Mouse (Mus musculus): ENCODE results near the gene Kat6b. TPM values are rescaled to one million over a fixed set of nuclear protein-coding genes. Genes with fewer than 3 reads are reported as not detected.
"Not testable (repeated sequence)": the region's sequence is repeated elsewhere in the genome, so short reads cannot be mapped to it uniquely, and the experiment has no call there.

Kat6b gene
- total and polyA plus RNA-seq, 2 experiments from 2014 or later = 16.9 to 35.8 TPM

- DNase-seq (no peak), ATAC-seq (peak; percentile 69)
- H3K4me2 ChIP-seq (ENCODE audit: low read depth) = peak overlapping the region; percentile 1; the same call in 1 of the 2 replicates
- 40% methylated on average over 13 of the region's 13 CpGs for WGBS
- no peak overlapping the region for H3K4me3 ChIP-seq (ENCODE audit: low read depth, low read length)
- no peak for TF ChIP-seq CTCF (IDR thresholded peaks at IDR 0.05; ENCODE audit: low read depth)
- no peaks in the 10 kb centered on the region for H3K9me3 ChIP-seq (ENCODE audit: low read length)
- H3K27me3 ChIP-seq (ENCODE audit: insufficient read depth, low read length) = no peaks in the 10 kb centered on the region
- H3K9ac ChIP-seq = no peak overlapping the region
- H3K36me3 ChIP-seq (ENCODE audit: insufficient read depth) = peaks cover 34% of the 10 kb centered on the region
- H3K27ac ChIP-seq (ENCODE audit: low read depth, low read length) = peak overlapping the region; percentile 2
- peaks cover 6% of the 10 kb centered on the region; the same call in 1 of the 2 replicates for H3K4me1 ChIP-seq (ENCODE audit: insufficient read depth)
Observed at GRCm38 (mm10) chr14:21659155-21659554, 177.9 kb downstream of the Kat6b start.

GRCm38 (mm10) chr14:21659652-21660051 is 178.4 kb downstream of the Kat6b start:
- peaks cover 6% of the 10 kb centered on the region; the same call in 1 of the 2 replicates for H3K4me1 ChIP-seq (ENCODE audit: insufficient read depth)
- DNase-seq (peak; percentile 82), ATAC-seq (peak; percentile 91)
- H3K9me3 ChIP-seq (ENCODE audit: low read length) = no peaks in the 10 kb centered on the region
- no peak overlapping the region for H3K9ac ChIP-seq
- peak; percentile 86 for TF ChIP-seq CTCF (IDR thresholded peaks at IDR 0.05; ENCODE audit: low read depth)
- H3K36me3 ChIP-seq (ENCODE audit: insufficient read depth) = peaks cover 39% of the 10 kb centered on the region
- H3K4me2 ChIP-seq (ENCODE audit: low read depth) = peak overlapping the region; percentile 1; the same call in 1 of the 2 replicates
- no peak overlapping the region for H3K4me3 ChIP-seq (ENCODE audit: low read depth, low read length)
- H3K27ac ChIP-seq (ENCODE audit: low read depth, low read length) = peak overlapping the region; percentile 2; the same call in 1 of the 2 replicates
- no peaks in the 10 kb centered on the region for H3K27me3 ChIP-seq (ENCODE audit: insufficient read depth, low read length)
- 9% methylated on average over 5 of the region's 5 CpGs for WGBS

DNA sequence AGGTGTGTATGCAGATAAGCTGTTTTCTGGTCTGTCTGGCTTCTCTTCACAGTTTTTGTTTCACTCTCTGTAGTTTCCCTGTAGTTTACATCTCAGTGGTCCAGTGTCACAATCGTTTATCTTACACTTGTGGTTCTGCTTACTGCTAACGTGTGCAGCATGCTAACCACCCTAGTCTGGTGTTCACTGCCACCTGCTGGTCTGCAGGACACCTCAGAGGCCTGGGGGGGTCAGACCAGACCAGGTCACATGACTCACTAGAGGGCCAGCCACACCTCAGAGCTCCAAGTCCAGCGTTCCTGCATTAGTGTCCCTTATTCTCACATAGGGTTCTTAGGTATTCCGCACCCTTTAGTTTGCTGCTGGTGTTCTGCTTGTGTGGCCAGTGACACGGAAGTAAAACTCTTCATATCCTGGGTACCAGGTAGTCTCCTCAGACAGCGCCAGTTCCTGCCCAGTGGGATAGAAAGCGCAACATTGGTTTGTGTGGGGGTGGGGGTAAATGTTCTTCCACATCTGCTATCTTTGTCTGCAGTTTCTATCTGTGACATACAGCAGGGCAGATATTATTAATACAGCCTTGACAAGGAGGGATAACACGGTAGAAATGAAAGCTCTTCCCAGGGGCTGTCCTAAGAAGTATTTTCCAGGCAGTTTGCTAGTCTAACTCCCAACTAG is 181.4 kb downstream of the Kat6b start:
- WGBS = 78% methylated on average over 8 of the region's 8 CpGs
- ATAC-seq = no peak
- H3K27ac ChIP-seq (ENCODE audit: low read depth, low read length) = no peak overlapping the region
- DNase-seq = no peak
- peak; percentile 45 for TF ChIP-seq CTCF (IDR thresholded peaks at IDR 0.05; ENCODE audit: low read depth)
- no peak overlapping the region for H3K4me3 ChIP-seq (ENCODE audit: low read depth, low read length)
- no peak overlapping the region for H3K4me2 ChIP-seq (ENCODE audit: low read depth)
- 0 out of 2 replicates have a peak, but pooled peaks cover 6% of the 10 kb centered on the region for H3K4me1 ChIP-seq (ENCODE audit: insufficient read depth)
- peaks cover 60% of the 10 kb centered on the region for H3K36me3 ChIP-seq (ENCODE audit: insufficient read depth)
- H3K27me3 ChIP-seq (ENCODE audit: insufficient read depth, low read length) = no peaks in the 10 kb centered on the region
- H3K9me3 ChIP-seq (ENCODE audit: low read length) = no peaks in the 10 kb centered on the region
- no peak overlapping the region for H3K9ac ChIP-seq

DNA sequence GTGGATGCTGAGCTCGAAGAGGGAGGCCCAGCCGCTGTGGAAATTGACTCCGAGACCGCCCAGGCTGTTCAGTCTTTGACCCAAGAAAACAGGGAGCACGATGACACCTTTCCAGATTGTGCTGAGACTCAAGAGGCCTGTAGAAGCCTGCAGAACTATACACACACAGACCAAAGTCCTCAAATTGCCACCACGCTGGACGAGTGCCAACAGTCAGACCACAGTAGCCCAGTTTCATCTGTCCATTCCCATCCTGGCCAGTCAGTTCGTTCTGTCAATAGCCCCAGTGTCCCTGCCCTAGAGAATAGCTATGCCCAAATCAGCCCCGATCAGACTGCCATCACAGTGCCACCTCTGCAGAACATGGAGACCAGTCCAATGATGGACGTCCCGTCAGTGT is 188.0 kb downstream of the Kat6b start:
- Histone ChIP-seq H3K36me3 (ENCODE audit: insufficient read depth) (peaks cover 56% of the 10 kb centered on the region), H3K4me3 (ENCODE audit: low read depth, low read length) (no peak overlapping the region)

GRCm38 (mm10) chr14:21669633-21670421 is 188.6 kb downstream of the Kat6b start:
- no peaks in the 10 kb centered on the region for H3K4me1 ChIP-seq (ENCODE audit: insufficient read depth)
- no peak for TF ChIP-seq CTCF (IDR thresholded peaks at IDR 0.05; ENCODE audit: low read depth)
- 70% methylated on average over 11 of the region's 11 CpGs for WGBS
- H3K4me3 ChIP-seq (ENCODE audit: low read depth, low read length) = no peak overlapping the region
- no peak overlapping the region for H3K4me2 ChIP-seq (ENCODE audit: low read depth)
- H3K27me3 ChIP-seq (ENCODE audit: insufficient read depth, low read length) = no peaks in the 10 kb centered on the region
- no peak overlapping the region for H3K9ac ChIP-seq
- H3K9me3 ChIP-seq (ENCODE audit: low read length) = no peaks in the 10 kb centered on the region
- H3K36me3 ChIP-seq (ENCODE audit: insufficient read depth) = peaks cover 50% of the 10 kb centered on the region
- DNase-seq = no peak
- no peak overlapping the region for H3K27ac ChIP-seq (ENCODE audit: low read depth, low read length)
- ATAC-seq = peak; percentile 52

More for the DNA sequence above, 188.0 kb downstream of the Kat6b start:
- no peak overlapping the region for H3K27ac ChIP-seq (ENCODE audit: low read depth, low read length)
- no peak for ATAC-seq
- no peaks in the 10 kb centered on the region for H3K4me1 ChIP-seq (ENCODE audit: insufficient read depth)
- no peak for TF ChIP-seq CTCF (IDR thresholded peaks at IDR 0.05; ENCODE audit: low read depth)
- no peak for DNase-seq
- no peaks in the 10 kb centered on the region for H3K27me3 ChIP-seq (ENCODE audit: insufficient read depth, low read length)
- H3K9ac ChIP-seq = no peak overlapping the region
- 89% methylated on average over 11 of the region's 11 CpGs for WGBS
- no peak overlapping the region for H3K4me2 ChIP-seq (ENCODE audit: low read depth)
- H3K9me3 ChIP-seq (ENCODE audit: low read length) = no peaks in the 10 kb centered on the region

GRCm38 (mm10) chr14:21670422-21671006 is 189.3 kb downstream of the Kat6b start:
- WGBS = 76% methylated on average over 15 of the region's 15 CpGs

More at GRCm38 (mm10) chr14:21670422-21671006, 189.3 kb downstream of the Kat6b start:
- DNase-seq; H3K9ac ChIP-seq; H3K27me3 ChIP-seq (ENCODE audit: insufficient read depth, low read length); H3K4me2 ChIP-seq (ENCODE audit: low read depth); H3K9me3 ChIP-seq (ENCODE audit: low read length); H3K4me3 ChIP-seq (ENCODE audit: low read depth, low read length); H3K4me1 ChIP-seq (ENCODE audit: insufficient read depth); H3K27ac ChIP-seq (ENCODE audit: low read depth, low read length): not testable (repeated sequence)
- peaks cover 44% of the 10 kb centered on the region for H3K36me3 ChIP-seq (ENCODE audit: insufficient read depth)
- ATAC-seq = peak; percentile 34
